Mouse (Mus musculus) olfactory bulb, adult 2 months (tissue): ENCODE measurements around the gene Utrn.

Experiments used
- CTCF ChIP-seq: fragments of 200-500 bp; IDR thresholded peaks from 2 replicates; pipeline ENCODE4 v1.5.1; 2012; ENCODE audit warnings: low read depth, mild to moderate bottlenecking, low read length, moderate library complexity; ENCODE audit not compliant: insufficient read depth
- POLR2A ChIP-seq: fragments of 200-500 bp; IDR thresholded peaks from 2 replicates; pipeline ENCODE4 v1.6.1; 2012; ENCODE audit warnings: mild to moderate bottlenecking, low read depth, low read length, moderate library complexity; ENCODE audit not compliant: insufficient read depth

DNA sequence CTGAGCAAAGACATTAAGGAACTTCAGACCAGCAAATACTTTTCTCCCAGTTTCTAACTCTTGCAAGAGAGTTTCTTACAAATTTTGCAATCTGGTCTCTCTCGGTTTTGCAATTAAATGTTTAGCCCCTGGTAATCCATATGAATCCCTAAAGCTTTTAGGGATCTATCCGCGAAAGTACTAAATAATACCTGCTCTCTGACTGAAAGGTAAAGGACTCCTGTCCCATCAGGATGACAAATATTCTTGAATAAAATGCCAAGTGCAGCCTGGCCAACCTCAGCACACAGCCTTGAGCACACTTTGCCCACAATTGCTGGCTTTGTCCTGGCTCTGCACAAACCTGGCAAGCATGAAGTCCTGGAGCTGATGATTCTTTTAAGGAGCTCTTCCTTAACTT, 41.9 kb downstream of the Utrn start:
- TF ChIP-seq CTCF (no peak), POLR2A (no peak)
